Mouse (Mus musculus) NIH3T3 (cell line): ENCODE data around the gene Thbd.

Source experiments
- DNase-seq: peaks from one replicate; pipeline ENCODE4 v3.0.0-alpha.2; 2012; ENCODE audit warnings: low read depth

Thbd gene

DNA sequence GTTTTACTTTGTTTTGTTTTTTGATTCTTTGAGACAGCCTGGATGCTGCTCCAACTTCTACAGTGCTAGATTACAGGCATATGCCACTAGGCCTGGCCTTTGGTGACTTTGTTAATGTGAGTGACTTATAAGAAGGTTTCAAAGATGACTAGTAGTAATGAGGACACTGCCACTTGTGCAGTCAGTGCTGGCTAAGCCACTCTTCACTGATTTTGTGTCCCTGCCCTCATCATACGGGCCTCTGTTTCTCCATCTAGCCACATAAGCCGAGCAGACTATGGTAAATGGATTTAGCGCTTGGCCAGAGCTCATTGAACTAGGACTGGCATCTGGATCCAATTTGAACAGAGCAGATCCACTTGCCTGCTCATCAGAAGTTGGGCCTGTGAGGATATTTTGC, 21.5 kb downstream of the Thbd start:
- no peak for DNase-seq

DNA sequence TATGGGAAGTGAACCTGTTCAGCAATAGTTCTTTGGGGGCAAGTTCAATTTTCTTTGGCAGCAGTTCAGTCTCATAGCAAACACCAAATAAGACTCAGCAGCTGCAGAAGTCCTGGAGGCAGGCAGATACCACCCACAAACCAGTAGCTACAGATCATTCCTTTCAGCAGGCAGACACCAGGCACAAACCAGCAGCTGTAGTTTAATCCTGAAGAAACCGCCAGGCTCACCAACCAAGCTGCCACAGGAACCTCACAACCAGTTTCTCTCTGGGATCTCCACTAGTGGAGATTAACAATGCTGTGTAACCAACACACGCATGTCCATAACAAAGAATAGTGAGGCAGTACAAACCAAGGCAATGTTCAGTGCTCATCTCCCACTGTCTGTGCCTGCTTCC, 26.9 kb downstream of the Thbd start:
- DNase-seq = no peak

DNA sequence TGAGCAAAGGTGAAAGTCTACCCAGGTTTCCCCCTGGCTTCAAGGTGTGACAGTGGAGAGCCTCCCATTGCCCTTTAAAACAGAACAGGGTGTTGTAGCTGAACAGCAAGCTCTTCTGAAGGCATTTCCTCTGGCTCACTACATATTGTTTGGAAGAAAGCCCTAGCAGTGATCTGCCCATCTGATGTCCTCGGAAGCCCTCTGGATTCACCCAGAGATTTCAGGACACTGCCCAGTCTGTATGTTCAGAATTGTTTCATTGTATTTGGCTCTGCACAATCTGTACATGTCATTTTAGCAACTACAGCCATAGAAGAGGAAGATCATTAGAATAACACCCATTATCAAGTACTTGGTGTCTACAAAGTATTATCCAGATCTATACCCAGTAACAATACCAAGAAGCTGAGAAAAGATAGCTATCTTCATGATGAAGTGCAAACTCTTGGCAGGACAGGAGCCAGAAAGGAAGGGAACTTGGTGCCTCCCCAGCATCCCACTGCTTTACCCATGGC, 28.0 kb downstream of the Thbd start:
- no peak for DNase-seq

DNA sequence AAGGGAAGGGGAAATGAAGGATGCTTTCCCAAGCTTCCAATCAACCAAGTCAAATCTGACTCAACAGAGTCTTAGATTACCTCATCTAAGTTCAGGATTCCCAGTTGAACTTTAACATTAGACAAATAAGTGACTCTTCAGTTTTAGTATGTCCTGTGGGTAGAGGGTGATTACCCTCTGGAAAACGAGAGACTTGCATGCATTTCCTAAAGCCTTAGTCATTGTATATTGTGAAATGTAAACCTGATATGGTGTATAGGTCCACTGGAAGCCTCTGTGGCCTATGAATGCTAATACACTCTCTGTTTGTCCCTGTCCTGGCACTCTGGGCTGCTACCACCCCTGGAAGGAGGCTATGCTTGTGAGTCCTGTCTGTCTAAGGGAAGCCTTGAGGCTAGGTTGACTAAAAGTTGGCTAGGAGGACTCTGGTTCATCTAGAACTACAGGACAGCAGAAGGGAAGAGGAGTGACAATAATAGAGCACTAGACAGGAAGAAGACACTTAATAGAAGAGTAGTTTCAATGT, 29.1 kb downstream of the Thbd start:
- peak; percentile 57 for DNase-seq

DNA sequence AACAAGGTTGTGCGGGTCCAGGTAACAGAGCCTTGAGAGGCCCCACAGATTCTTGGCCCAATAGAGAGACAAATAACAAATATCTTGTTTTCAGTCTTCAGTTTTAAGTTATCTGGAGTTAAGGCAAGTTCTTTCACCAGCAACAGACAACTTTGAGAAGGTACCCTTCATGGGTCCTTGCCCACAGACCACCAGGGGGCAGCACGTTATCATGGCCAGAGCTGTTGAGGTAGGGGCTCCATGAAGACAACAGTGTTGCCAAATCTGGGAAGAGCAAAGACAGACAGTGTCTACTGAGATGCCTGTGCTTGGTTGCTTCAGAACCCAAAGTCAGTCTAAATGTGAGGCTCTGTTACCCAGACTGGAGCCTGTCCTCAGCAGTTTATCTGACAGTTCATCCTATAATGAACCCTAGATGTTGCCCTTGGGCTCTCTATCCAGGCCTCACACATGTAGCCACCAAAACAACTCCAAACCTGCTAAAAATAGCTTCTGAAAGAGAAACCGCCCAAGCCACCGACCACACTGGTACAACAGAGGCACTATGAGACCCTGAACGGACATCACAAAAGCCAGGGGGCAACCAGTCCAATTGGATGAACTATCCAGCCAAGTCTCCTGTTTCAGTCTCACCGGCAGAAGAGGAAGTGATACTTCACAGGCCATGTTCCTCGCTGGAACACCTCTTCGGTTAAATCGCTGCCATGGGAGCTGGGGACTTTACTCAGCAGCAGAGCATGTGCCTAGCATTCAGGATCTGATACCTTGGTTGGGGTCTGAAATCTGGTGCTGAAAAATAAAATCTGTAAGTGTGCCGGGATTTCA, 32.5 kb downstream of the Thbd start:
- peak; percentile 52 for DNase-seq

DNA sequence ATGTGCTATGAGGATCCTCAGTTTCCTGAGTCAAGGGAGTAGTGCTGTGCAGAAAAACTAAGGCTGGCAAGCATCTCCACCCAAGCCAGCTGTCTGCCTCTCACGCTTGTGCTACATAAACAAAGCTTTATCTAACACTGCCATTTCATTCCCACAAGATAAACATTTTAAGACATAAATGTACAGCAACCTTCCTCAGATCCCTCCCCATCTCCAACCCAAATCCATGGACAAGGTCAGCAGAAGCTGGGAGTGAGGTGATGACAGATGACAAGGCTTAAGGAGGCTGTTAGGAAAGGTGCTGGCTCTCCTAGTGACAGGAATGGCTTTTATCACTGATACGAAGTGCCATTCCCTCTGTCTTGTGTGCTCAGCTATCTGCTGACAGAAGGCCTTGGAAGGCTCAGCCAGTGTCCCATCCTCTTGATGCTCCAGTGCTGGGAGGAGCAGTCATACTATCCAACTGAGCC, 34.4 kb downstream of the Thbd start:
- DNase-seq = no peak

DNA sequence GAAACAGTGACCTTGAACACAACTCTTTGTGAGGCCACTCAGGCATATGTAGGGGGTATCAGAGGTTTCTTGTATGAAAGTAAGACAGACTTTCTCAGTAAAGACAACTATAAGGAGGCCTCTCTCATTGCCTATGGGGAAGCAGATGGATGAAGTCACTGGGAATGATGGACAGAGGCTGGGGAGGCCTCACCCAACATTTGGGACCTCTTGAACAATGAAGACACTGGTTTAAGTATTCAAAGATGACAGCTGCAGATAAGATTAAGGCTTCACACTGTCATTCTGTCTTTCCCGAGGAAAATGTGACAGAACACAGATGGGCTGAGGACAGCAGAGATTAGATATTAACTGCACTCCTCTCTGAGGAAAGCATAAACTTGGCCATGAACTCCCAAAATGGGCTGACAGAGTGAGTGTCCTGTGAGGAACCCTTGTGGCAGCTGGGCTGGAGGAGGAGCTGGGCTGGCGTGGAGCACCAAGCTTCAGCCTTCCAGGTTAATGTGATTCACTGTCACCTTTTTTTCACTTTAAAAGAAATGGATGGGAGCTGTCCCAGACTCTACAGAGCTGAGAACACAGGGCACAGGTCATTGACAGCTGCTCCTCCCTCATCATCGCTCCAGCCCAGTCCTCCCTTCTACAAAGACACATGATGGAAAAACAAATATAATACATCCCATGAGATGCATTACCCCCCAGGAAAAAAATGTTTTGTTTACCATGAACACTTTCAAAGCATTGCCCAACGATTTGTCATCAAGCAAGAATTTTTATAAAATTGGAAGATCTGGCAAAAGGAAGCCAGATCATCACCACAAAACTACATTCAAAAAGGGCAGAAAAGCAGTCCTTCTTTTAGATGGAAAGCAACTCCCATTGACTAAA, 36.0 kb downstream of the Thbd start:
- peak; percentile 80 for DNase-seq

DNA sequence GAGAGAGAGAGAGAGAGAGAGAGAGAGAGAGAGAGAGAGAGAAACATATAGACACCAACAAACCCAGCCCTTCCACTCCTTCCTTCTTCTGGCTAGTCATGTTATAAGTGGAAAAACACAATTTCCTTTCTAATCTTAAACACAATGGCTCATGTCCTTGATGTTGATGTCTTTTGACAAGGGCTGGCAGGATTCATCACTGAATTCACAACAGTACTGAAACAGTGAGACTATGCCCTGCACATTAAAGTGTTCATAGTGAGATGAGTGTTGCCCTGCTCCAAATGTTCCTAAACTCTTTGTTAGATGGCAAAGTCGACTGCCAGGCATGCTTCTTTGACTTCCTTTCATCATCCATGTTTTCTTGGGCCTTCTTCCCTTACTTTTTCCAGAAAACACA, 42.8 kb downstream of the Thbd start:
- peak; percentile 81 for DNase-seq

DNA sequence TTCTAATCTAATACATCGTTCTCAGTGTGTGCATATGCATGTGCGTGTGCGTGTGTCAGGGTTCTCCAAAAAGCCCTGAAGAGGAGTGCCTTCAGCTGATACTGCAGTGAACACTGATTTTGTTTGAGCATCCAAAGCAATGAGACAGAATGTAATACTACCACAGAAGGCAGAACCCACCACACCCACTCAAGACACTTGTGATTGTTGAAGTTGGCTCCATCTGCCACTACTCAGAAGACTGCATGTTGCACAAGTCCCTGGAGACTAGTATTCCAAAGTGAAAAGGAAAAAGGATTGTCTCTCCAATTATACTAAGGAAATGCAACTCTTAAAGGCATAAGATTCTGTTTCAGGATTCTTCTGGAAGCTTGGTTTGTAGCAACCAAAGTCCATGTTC, 43.5 kb downstream of the Thbd start:
- DNase-seq = peak; percentile 63

DNA sequence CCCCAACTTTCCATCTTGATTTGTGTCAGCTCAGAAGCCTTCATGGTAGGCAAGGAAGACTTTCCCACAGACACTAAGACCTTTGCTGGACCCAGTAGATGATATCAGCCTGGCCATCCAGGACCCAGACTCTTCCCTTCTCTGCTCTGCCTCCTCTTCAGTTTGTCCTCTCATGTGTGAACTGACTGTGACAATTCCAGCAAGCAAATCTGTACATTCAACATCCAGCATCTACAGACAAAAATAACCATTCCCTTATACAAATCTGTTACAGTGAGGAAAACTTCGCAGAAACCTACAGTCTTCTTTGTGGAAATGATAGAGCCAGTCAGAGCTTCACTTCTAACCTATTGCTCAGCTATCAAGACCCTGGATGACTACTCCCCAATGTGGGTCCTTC, 50.8 kb downstream of the Thbd start:
- DNase-seq = no peak
